Mouse (Mus musculus) lung, postnatal 0 days (tissue): ENCODE measurements around the gene Lgals4. TPM values are rescaled to one million over a fixed set of nuclear protein-coding genes. Genes with fewer than 3 reads are reported as not detected.
"Not testable (repeated sequence)": the region's sequence is repeated elsewhere in the genome, so short reads cannot be mapped to it uniquely, and the experiment has no call there.

Experiments used
- ATAC-seq: fragments of 200-750 bp; cut with Nextera tagmentation; 2 replicates; pipeline ENCODE4 v1.8.0; 2017; ENCODE audit warnings: moderate library complexity
- DNase-seq: peaks from one replicate; pipeline ENCODE4 v3.0.0-alpha.2; 2016; ENCODE audit warnings: low spot score
- H3K27ac ChIP-seq: fragments of 300-500 bp; sonication (generic); 2 replicates; pipeline ENCODE4 v1.5.1; 2014; ENCODE audit warnings: antibody characterized with exemption, mild to moderate bottlenecking, low read length, mixed read lengths
- H3K27me3 ChIP-seq: fragments of 300-500 bp; sonication (generic); replicated peaks from 2 replicates; pipeline ENCODE4 v1.6.1; 2014; ENCODE audit warnings: low read length, mixed read lengths; ENCODE audit not compliant: insufficient read depth
- H3K36me3 ChIP-seq: fragments of 300-500 bp; sonication (generic); 2 replicates; pipeline ENCODE4 v1.6.1; 2014; ENCODE audit warnings: low read length, mixed read lengths; ENCODE audit not compliant: insufficient read depth
- H3K4me1 ChIP-seq: fragments of 300-500 bp; sonication (generic); 2 replicates; pipeline ENCODE4 v1.6.1; 2014; ENCODE audit warnings: antibody characterized with exemption, low read depth, low read length, mixed read lengths; ENCODE audit not compliant: insufficient read depth
- H3K4me2 ChIP-seq: fragments of 300-500 bp; sonication (generic); replicated peaks from 2 replicates; pipeline ENCODE4 v1.6.1; 2014; ENCODE audit warnings: low read depth, mild to moderate bottlenecking, low read length, moderate library complexity, mixed read lengths
- H3K4me3 ChIP-seq: fragments of 300-500 bp; sonication (generic); 2 replicates; pipeline ENCODE4 v1.5.1; 2014; ENCODE audit warnings: low read depth, low read length
- H3K9ac ChIP-seq: fragments of 300-500 bp; sonication (generic); replicated peaks from 2 replicates; pipeline ENCODE4 v1.6.1; 2014; ENCODE audit warnings: low read depth, mild to moderate bottlenecking
- H3K9me3 ChIP-seq: fragments of 300-500 bp; sonication (generic); 2 replicates; pipeline ENCODE4 v1.6.1; 2016; ENCODE audit warnings: low read length, mixed read lengths
- CTCF ChIP-seq: IDR thresholded peaks from 2 replicates; pipeline ENCODE4 v1.5.1; 2016; ENCODE audit warnings: antibody characterized with exemption, mild to moderate bottlenecking
- EP300 ChIP-seq: IDR thresholded peaks from 2 replicates; pipeline ENCODE4 v1.6.1; 2016; ENCODE audit warnings: antibody characterized with exemption, mild to moderate bottlenecking, control low read depth
- WGBS: fragments of 180-500 bp; shearing (Covaris S2); extraction: QIAGEN DNeasy Blood & Tissue Kit; methylation state at CpG from one replicate; pipeline ENCODE4 v1.1.7; 2014; 5-methylcytosine and 5-hydroxymethylcytosine counted together
- polyA plus RNA-seq: library from polyadenylated mRNA; unstranded; fragments of >200 nt; fragmentation: Nextera tagmentation; extraction: Ambion mirVana; gene quantifications from 2 replicates; pipeline ENCODE4 v1.2.1, GENCODE M21; 2015

The Lgals4 gene
- polyA plus RNA-seq, 1 experiment from 2014 or later = 15.6 TPM

DNA sequence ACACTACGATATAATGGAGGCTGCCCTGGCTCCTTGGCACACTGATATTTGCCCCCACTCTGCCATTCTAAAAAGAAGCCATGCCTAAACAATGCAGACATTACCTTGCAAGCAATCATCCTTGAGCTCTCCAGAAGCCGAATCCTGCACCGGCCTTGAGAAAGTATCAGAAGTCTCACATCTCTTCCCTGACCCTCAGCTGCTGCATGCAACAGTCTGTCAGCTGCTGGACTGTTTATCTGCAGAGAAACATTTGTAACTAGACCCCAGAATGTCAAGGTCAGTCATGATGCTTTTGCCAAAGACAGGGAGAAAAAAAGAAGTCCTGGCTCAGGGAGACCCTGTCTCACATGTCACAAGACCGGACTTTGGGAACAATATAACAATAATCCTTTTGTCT, 42.4 kb downstream of the Lgals4 start:
- H3K9me3 ChIP-seq = no peaks in the 10 kb centered on the region
- no peak overlapping the region for H3K4me3 ChIP-seq
- no peak overlapping the region for H3K27ac ChIP-seq
- no peak overlapping the region for H3K4me2 ChIP-seq
- no peaks in the 10 kb centered on the region for H3K4me1 ChIP-seq
- no peaks in the 10 kb centered on the region for H3K27me3 ChIP-seq
- WGBS = 71% methylated on average over 4 of the region's 4 CpGs
- no peak overlapping the region for H3K9ac ChIP-seq
- no peak for TF ChIP-seq CTCF
- TF ChIP-seq EP300 = no peak
- ATAC-seq = no peak
- no peaks in the 10 kb centered on the region for H3K36me3 ChIP-seq
- no peak for DNase-seq

DNA sequence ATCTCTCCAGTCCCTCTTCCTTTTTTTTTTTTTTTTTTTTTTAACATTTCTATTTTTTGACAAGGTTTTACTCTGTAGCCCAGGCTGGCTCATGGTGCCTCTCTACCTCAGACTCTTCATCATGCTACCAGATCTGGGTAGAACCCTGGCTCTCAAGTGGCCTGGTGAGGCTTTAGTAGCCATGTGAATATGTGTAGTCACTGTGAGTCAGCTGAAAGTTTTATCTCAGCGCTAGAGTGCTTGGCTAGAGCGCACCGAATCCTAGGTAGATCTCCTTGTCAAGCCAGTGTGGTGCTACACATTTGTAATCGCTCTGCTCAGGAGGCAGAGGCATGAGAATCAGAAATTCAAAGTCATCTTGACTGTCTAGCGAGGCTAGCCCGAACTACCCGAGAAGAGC, 43.5 kb downstream of the Lgals4 start:
- no peak overlapping the region for H3K4me3 ChIP-seq
- no peaks in the 10 kb centered on the region for H3K36me3 ChIP-seq
- H3K27ac ChIP-seq = no peak overlapping the region
- no peaks in the 10 kb centered on the region for H3K4me1 ChIP-seq
- TF ChIP-seq EP300 (no peak), CTCF (no peak)
- no peaks in the 10 kb centered on the region for H3K9me3 ChIP-seq
- no peak overlapping the region for H3K4me2 ChIP-seq
- no peaks in the 10 kb centered on the region for H3K27me3 ChIP-seq
- no peak overlapping the region for H3K9ac ChIP-seq
- no peak for ATAC-seq
- WGBS = 76% methylated on average over 7 of the region's 7 CpGs
- no peak for DNase-seq

DNA sequence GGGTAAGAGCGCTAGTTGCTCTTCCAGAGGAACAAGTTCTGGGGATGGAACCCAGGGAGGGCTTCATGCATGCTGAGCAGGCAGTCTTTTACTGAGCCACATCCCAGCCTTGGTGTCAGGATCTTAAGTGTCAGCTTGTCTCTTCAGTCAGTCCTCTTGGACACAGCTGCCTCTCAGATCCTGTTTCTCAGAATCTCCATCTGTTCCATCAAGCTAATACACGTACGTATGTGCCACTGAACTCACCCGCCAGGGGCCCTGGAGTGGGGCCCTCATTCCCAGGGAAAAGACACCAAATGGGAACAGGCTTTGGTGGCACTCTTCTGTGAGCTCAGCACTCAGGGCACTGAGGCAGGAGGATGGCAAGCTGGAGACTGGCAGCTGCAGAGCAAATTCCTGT, 44.2 kb downstream of the Lgals4 start:
- Histone ChIP-seq H3K36me3 (no peaks in the 10 kb centered on the region), H3K4me2 (no peak overlapping the region), H3K9ac (no peak overlapping the region), H3K4me3 (no peak overlapping the region), H3K27ac (no peak overlapping the region), H3K4me1 (no peaks in the 10 kb centered on the region), H3K9me3 (no peaks in the 10 kb centered on the region), H3K27me3 (no peaks in the 10 kb centered on the region)
- 70% methylated on average over 4 of the region's 4 CpGs for WGBS
- ATAC-seq (no peak), DNase-seq (no peak)
- TF ChIP-seq EP300 (no peak), CTCF (no peak)

DNA sequence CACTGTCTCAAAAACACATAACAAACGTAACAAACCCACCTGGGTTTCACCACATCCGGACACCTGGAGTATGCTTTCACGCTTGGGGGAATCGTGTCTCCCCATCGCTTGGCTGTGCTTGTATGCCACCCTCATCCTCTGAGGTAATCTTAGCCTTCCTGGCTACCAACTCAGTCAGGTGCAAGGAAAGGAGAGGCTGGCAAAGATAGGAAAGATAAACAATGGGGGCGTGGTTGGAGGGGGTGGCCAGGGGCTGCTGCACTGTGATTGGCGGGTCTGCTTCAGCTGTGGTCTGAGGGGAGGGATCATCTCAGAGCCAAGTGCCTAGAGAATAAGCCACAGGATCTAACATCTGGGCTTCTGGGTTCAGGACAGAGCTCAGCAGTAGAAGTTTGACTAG, 46.0 kb downstream of the Lgals4 start:
- Histone ChIP-seq H3K4me2 (no peak overlapping the region), H3K9me3 (no peaks in the 10 kb centered on the region), H3K9ac (no peak overlapping the region), H3K4me1 (no peaks in the 10 kb centered on the region), H3K36me3 (no peaks in the 10 kb centered on the region), H3K4me3 (no peak overlapping the region), H3K27me3 (no peaks in the 10 kb centered on the region), H3K27ac (no peak overlapping the region)
- DNase-seq = no peak
- TF ChIP-seq CTCF (no peak), EP300 (no peak)
- 67% methylated on average over 7 of the region's 7 CpGs for WGBS
- no peak for ATAC-seq

DNA sequence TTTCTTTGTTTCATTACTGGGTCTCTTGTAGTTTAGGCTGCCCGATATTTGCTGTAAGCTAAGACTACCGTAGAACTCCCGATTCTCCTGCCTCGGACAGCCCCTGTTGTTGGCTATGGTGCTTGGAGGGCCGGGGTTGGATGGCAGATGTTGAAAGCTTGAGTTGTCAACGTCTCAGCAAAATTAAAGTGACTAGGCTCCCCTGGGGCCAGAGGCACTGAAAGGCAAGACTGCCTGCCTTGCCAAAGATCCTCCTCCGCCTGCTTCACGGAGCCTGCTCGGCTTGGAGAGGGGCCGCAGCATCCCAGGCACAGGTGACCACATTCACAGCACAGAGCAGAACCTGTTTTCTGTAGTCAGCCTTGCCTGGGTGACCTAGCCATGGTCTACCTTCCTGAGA, 46.9 kb downstream of the Lgals4 start:
- Histone ChIP-seq H3K9ac (no peak overlapping the region), H3K9me3 (no peaks in the 10 kb centered on the region), H3K4me1 (no peaks in the 10 kb centered on the region), H3K36me3 (no peaks in the 10 kb centered on the region), H3K27me3 (no peaks in the 10 kb centered on the region), H3K4me2 (no peak overlapping the region), H3K4me3 (no peak overlapping the region), H3K27ac (no peak overlapping the region)
- DNase-seq (no peak), ATAC-seq (no peak)
- TF ChIP-seq CTCF = no peak
- no peak for TF ChIP-seq EP300
- 82% methylated on average over 10 of the region's 10 CpGs for WGBS

DNA sequence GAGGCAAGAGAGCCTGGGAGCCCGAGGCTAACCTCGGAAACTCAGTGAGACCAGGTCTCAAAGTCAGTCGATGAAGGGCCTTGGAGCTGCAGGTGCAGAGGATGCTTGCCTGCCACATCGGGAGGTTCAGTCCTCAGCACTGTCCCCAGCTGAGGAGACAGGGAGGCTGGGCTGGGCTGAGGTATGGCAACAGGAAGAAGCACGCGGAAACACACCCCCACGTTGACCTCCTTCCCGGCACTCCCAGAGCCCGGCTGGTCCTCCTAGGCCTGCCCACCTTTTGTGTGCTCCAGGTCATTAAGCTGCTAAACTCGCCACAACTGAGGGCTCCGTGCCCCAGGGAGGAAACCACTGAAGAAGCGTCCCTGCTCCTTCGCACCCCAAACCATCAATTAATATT, 47.5 kb downstream of the Lgals4 start, which contains the start of gene Capn12:
Capn12 (plus strand) TSS at position 224 of the 400 bp plus-strand sequence.
- Histone ChIP-seq H3K27me3 (no peaks in the 10 kb centered on the region), H3K4me3 (no peak within 1 kb of the TSS), H3K36me3 (no peaks in the 10 kb centered on the region), H3K27ac (no peak within 1 kb of the TSS), H3K9me3 (no peaks in the 10 kb centered on the region), H3K4me1 (no peaks in the 10 kb centered on the region), H3K9ac (no peak within 1 kb of the TSS), H3K4me2 (no peak within 1 kb of the TSS)
- 46% methylated on average over 13 of the region's 13 CpGs for WGBS
- DNase-seq (no peak), ATAC-seq (no peak)
- TF ChIP-seq EP300 (no peak), CTCF (no peak)

DNA sequence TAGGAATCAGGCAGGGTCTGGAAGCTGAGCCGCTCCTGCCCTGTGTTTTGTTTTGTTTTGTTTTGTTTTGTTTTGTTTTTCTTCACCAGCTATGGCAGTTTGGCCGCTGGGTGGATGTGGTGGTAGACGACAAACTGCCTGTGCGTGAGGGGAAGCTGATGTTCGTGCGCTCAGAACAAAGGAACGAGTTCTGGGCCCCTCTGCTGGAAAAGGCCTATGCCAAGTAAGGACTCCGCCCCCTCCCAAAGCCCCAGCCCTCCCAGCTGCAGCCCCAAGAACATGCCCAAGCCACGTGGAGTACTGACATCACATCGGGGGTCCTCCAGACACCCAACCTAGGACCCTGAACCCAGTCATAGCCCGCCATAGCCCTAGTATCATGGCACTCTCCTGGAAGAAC, 49.4 kb downstream of the Lgals4 start:
- Histone ChIP-seq H3K9ac (no peak overlapping the region), H3K27me3 (peaks cover 6% of the 10 kb centered on the region; the same call in 1 of the 2 replicates), H3K4me2 (no peak overlapping the region), H3K27ac (no peak overlapping the region), H3K36me3 (no peaks in the 10 kb centered on the region), H3K9me3 (no peaks in the 10 kb centered on the region), H3K4me3 (no peak overlapping the region), H3K4me1 (no peaks in the 10 kb centered on the region)
- DNase-seq = no peak
- WGBS = 66% methylated on average over 11 of the region's 11 CpGs
- no peak for ATAC-seq
- TF ChIP-seq EP300 (no peak), CTCF (no peak)

DNA sequence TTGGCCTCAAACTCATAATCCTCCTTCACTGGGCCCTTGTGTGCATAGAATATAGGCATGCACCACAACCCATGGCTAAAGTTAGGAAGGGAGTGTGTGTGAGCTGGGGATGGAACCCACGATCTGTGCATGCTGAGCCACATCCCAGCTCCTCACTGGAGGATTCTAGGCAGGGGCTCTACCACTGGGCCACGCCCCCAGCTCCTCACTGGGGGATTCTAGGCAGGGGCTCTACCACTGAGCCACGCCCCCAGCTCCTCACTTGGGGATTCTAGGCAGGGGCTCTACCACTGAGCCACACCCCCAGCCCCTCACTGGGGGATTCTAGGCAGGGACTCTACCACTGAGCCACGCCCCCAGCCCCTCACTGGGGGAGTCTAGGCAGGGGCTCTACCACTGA, 50.0 kb downstream of the Lgals4 start:
- H3K4me2 ChIP-seq, H3K27ac ChIP-seq, H3K4me3 ChIP-seq, H3K36me3 ChIP-seq, H3K9ac ChIP-seq, H3K9me3 ChIP-seq, DNase-seq, ATAC-seq, H3K4me1 ChIP-seq: not testable (repeated sequence)
- 82% methylated on average over 4 of the region's 4 CpGs for WGBS
- H3K27me3 ChIP-seq = peaks cover 11% of the 10 kb centered on the region; the same call in 1 of the 2 replicates
